Mouse (Mus musculus): ENCODE data around the gene Cyb5d2.

Gene Cyb5d2

DNA sequence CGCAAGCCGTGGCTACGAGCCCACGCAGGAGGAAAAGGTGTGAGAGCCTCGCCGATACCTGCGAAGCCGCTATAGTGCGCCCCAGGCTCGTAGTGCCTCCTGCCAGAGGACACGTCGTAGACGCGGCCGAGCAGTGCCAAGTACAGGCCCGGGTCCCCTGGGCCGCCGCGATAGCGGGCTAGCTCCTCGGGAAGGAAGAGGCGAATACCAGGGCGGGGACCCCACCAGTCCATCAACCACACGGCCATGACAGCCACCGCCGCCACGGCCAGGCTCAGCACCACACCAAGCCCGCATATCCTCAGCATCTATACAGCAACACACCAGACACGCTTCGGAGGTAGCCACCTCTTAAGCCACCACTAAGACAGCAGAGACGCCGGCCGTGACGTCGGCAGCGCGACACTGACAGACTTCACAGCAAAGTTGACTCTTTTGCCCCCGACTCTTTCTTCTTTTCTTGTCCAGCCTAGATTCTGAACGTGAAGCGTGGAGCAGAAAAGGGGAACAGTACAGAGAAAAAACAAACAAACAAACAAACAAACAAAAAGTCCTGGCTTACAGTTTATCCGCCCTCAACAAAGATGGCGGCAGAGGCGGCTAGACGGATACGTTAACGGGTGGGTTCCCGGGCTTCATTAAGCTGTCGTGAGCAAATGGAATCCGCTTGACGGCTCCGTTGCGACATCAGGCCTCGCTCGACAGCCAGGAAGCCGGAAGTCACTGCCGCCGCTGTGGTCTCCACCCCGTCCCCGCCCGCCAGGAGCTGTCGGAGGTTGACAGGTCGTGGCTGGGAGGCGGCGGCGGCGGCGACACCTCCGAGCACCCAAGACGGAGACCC, at the start of gene Cyb5d2, which contains the start of gene Zzef1:
TSS of gene Cyb5d2 (minus strand) at position 688 of the 841 bp plus-strand sequence.
TSS of gene Zzef1 (plus strand) at position 772 of the 841 bp plus-strand sequence.
- peak; percentile 95 for DNase-seq (ENCODE audit: low spot score)

DNA sequence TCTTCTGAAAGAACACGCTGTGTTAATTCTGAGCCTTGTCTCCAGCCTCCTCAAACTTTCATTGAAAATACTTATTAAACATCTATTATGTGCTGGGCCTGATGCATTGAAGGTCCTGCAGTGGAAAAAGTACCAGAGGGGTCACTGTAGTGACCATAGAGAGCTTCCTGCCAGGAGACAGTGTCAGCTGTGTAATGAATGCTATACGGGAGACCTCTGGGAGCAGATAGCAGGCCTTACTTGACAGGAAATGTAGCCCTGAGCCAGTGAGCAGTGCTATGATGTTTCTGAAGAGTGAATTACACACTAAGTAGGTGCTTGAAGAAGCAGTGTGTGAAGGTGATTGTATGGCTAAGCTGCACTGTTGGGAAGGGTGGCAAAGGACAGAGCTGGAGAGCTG, 49.6 kb upstream of the Cyb5d2 start:
- DNase-seq (ENCODE audit: low spot score) = no peak

DNA sequence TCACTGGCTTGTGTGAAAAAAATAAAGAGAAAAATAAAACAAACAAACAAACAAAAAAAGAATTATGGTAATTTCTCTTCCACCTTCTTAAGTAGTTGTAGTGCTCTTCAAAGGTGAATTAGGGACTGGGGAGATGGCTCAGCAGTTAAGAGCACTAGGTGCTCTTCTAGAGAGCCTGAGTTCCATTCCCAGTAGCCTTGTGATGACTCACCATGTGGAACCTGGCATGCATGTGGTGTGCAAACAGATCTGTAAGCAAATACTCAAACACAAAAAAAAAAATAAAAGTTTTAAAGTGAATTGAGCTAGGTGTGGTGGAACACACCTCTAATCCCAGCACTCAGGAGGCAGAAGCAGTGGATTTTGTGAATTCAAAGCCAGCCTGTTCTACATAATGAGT, 47.6 kb upstream of the Cyb5d2 start:
- no peak for DNase-seq (ENCODE audit: low spot score)

DNA sequence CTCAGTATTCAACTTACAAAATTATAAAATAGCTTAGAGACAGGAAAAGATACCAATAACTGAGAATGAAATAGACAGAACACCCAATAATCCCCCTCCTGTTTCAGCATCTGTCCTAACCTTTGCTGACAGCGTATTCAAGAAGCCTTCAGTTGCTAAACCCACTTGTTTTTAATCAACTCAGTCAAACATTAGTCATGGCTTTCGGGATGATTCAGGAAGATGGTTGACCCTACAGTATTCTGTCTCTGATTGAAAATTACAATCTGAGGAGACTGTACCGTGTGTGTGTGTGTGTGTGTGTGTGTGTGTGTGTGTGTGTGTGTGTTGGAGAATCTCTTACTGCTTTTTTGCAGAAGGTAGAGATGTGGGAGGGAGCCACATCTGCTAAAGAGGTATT, 46.8 kb upstream of the Cyb5d2 start:
- no peak for DNase-seq (ENCODE audit: low spot score)

DNA sequence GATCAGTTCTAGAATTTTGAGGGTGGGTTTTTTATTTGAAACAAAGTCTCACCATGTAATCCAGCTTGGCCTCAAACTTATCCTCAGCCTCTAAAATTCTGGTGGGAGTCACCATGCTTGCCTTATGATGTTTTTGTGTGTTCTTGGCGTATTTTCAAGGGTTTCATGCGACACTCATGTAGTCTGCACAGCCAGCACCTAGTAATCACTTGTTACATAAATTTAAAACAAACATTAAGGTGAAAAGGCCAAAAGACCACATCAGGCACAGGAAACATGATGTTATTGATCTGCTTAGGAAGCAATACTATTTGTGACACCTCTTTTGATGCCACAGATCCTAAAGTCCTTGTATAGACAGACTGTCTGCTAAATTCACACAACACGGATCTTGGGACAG, 33.9 kb upstream of the Cyb5d2 start:
- DNase-seq (ENCODE audit: low spot score) = no peak

DNA sequence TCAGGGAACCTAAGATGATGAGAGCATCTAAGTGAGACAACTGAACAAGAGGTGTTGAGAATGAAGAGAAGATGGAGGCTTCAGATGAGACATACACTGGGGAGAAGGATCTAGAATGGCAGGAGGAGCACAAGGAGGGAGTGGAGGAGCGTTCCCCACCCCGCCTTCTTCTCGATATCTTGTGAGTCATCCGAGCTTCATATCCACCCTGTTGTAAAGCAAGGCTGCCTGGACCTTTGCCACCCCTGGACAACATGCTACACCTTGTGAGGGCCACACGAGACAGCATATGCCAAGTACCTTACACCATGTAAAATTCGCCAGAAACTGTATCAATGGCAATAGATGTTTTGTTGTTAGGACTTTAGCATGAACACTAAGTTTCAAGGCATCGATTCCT, 25.1 kb upstream of the Cyb5d2 start:
- DNase-seq (ENCODE audit: low spot score) = no peak

DNA sequence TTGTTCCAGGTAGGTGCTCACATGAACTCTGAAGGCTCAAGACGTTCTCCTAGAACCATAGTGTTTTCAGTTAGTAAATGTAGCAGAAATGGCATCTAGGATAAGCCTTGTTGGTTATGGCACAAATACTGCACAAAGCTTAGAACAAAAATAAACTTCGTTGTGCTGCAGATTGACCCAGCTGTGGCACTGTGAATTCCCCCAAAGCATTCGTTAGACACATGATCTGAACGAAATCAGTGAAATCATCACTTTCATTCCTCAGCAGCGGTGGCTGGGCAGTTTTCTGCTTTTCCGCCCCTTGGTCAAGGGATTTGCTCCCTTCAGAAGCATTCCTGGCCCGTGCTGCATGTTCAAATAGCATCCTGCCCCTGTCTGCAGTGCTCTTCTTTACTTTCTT, 22.1 kb upstream of the Cyb5d2 start:
- DNase-seq (ENCODE audit: low spot score) = no peak

DNA sequence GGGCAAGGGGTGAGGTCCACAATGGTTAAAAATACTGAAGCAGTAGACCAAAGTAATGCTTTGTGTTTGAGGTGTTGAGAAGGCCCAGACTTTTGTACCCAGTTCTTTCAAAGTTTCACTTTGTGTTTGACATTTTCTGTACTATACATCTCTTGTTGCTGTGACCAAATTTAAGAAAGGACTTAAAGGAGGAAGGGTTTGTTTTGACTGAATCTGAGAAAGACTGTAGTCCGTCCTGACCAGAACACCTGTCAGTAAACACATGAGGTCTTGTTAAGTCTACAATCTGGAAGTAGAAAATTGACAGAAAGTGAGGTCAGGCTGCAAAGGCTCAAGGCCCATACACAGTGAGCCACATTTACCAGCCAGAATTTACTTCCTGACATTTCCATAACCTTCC, 20.9 kb upstream of the Cyb5d2 start:
- DNase-seq (ENCODE audit: low spot score) = no peak

DNA sequence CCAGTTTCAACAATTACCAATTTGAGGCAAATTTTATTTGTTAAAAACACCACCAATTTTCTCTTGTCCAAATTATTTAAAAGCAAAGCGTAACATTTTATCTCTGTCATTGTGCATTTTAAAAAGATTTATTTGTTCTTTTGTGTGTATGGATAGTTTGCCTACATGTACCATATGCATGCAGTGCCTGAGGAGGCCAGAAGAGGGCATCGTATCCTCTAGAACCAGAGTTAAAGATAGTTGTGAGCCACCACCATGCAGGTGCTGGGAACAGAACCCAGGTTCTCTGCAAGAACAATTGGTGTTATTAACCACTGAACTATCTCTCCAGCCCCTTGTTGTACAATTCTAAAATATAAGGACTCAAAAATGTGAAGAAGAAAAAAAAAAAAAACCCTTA, 18.2 kb upstream of the Cyb5d2 start:
- peak; percentile 9 for DNase-seq (ENCODE audit: low spot score)

DNA sequence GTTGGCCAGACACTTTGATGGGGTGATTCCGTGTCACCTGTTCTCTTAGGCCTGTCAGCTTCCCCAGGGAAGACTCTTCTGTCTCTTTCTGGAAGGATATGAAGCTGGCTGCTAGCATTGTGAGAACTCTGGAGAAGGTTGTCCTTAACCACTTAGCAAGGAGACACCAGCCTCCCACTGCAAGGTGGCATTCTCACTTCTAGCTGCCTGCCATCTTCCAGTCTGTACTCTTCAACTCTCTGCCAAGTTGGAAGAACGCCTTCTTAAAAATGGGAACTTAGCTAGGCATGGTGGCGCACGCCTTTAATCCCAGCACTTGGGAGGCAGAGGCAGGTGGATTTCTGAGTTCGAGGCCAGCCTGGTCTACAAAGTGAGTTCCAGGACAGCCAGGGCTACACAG, 17.7 kb upstream of the Cyb5d2 start:
- no peak for DNase-seq (ENCODE audit: low spot score)

DNA sequence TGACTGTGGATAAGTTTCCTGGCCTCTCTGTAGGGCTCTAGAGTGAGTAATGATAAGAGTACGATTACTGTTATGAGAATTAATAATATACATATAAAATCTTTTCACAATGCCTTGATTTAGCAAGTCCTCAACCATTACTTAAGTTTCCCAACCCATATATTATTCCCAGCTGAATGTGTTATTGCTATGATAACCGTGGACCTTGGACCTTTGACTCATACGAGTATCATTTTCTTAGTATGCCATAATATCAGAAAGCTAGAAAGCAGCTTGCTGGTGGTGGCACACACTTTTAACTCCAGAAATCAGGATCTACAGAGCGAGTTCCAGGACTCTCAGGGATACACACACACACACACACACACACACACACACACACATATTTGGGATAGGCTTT, 12.1 kb upstream of the Cyb5d2 start:
- no peak for DNase-seq (ENCODE audit: low spot score)

DNA sequence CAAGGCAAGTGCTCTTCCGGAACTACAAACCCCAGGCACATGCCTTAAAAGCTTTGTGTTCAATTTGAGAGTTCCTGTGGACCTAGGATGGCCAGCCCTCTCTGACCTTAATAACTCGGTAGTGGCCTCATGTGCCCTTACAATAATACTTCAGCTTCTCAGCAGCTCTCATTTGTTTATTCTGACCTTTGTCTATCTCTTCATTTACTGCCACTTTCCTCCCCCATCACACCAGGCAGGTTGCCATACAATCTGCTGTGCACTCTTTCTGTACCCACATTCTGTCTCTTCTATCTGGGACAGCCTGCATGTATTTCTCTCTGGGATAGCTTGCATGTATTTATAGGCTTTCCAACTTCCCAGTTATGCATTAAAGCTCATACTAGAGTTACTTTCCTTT, 10.6 kb upstream of the Cyb5d2 start:
- no peak for DNase-seq (ENCODE audit: low spot score)

DNA sequence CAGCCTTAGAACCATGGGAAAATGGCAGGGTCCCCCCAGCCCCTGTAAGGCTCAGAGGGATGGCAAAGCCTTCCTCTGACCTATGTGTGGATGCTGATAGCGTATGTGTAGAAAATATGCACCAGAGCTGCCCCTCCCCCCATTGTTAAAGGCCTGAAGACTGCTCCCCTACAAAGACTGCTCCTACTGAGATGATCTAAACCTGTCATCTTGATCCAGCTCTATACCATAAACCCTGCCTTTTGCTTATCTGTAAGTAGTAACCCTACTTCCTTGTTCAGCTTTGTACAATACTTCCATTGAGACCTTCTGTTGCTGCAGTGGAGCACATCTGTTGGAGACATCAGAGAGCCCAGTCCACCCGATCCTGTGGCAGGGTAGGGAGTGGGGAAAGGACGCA, 9.3 kb upstream of the Cyb5d2 start:
- no peak for DNase-seq (ENCODE audit: low spot score)

DNA sequence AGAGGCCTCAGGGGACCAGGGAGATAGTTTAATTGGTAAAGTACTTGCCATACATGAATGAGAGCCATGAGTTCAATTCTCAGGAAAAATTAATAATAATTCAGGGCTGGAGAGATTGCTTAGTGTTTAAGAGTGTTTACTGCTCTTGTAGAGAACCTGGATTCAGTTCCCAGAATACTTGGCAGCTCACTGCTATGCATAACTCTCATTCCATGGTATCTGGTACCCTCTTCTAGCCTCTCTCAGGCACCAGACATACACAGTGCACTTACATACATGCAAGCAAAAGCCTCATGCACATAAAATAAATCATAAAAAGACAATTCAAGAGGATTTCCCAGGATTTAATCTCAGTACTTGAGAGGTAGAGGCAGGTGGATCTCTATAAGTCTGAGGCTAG, 8.6 kb upstream of the Cyb5d2 start:
- no peak for DNase-seq (ENCODE audit: low spot score)

DNA sequence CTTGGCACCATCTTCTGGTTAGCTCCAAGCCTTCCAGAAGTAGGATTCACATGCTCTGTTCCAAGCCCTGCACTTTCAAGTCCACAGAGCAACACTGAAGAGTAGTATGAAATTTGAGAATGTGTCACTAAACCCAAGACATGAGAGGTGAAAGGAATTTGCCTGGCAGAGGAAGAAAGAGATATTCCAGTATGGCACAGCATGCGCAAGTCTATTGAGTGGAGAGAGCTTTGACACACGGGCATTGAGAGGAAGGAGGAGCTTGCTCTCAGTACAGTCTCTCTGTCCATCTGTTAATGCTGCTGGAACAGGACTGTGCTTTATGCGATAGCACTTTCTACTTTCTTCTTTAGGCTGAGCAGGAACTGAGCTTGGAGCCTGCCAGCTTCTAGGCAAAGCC, 7.1 kb upstream of the Cyb5d2 start:
- DNase-seq (ENCODE audit: low spot score) = no peak

DNA sequence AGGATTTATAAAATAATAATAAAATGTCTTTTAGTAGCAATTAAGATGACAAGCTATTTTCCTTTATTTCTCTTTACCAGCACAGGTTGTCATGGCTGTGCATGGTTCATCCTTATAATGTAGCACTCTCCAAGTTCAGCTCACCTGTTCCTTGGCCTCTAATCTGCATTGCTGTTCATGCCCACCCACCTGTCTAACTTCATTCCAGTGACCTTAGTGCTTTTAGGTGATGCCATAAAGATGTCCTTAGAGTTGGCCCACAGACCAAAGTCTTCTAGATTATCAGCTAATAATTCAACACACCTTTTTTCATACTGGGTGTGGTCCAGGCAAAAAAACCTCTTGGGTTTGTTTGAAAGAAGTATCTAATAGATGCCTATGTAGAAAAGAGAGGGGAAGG, 5.2 kb upstream of the Cyb5d2 start:
- no peak for DNase-seq (ENCODE audit: low spot score)

DNA sequence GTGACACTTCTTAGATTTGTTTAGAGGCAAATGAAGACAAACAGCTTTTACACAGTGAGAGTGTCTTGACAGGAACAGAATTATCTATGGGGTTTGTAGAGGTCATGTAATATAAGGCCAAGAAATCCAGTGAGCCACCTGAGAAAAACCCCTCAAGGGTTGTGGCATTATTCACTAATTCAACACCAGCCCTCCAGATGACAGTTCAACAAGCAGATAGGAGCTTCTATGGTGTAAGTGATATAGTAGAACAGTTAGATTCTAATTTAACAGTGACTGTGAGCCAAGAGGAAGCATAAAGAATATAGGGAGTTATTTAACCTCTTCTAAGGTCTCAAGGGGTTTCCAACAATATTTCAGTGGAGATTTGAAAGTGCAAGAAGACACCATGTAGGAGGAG, 2.2 kb upstream of the Cyb5d2 start:
- no peak for DNase-seq (ENCODE audit: low spot score)

DNA sequence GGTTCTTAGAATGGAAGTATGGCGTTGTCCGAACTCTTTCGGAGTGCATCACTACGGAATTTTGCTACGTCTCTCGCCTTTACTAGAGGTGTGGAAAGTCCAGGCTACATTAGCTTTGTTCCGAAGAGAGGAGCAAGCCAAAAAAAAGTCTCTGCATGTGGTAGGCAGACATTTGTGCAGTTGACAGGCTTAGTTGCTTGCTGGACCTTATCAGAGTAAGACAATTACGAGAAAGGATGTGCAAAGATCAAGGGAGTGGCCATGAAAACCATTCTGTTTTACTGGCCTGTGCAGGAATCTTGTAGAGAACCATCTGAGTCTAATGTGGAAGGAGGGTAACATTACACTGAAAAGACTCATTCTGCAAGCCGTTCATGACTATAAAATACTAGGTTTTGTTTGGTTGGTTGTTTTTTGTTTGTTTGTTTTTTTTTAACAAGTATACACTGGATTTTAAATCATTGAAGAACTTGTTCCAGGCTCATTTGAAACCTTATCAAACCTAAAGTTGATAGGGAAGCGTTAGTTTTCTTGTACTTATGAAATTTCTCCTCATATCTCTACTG, 914 bp upstream of the Cyb5d2 start:
- DNase-seq (ENCODE audit: low spot score) = peak; percentile 42

DNA sequence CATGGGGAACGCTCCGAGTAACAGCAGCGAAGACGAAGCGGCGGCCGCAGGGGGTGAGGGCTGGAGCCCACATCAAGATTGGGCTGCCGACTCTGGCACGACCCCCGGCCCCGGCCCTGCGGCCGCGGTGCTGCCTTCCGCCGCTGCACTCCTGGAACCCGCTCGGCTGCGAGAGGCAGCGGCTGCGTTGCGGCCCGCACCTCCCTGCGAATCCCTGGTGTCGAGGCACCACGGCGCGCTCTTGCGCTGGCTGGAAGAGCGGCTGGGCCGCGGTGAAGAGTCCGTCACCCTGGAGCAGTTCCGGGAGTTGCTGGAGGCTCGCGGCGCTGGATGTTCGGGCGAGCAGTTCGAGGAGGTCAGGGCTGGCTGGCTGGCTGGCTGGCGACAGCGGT, 350 bp upstream of the Cyb5d2 start:
- no peak for DNase-seq (ENCODE audit: low spot score)

DNA sequence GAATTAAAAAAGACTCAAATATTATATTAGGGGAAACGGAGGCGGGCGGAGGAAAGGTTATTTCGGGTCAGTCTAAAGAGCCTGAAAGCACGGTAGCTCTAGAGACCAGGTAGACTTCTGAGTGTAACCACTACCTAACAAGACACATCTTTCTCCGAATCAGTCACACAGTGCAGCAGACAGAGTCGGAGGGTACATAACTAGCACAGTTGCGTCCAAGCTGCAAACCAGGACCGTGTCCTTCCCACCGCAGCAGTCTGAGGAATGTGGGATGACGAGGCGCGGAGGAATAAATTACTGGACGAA, 840 bp downstream of the Cyb5d2 start:
- no peak for DNase-seq (ENCODE audit: low spot score)

DNA sequence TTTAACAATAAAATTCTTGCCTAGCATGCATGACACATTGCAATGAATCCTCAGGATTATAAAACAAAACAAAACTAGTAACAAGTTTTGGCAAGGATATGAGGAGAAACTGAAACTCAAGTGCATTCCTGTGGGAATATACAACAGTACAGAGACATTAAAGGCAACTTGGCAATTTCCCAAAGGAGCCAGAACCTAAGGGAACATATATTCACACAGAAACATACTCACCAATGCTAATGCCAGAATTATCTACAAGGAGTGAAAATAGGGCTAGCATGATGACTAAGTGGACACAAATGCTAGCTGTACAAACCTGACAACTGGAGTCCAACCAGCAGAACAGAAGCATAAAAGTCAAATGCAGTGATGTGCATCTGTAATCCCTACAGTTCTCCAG, 3.9 kb downstream of the Cyb5d2 start:
- no peak for DNase-seq (ENCODE audit: low spot score)

DNA sequence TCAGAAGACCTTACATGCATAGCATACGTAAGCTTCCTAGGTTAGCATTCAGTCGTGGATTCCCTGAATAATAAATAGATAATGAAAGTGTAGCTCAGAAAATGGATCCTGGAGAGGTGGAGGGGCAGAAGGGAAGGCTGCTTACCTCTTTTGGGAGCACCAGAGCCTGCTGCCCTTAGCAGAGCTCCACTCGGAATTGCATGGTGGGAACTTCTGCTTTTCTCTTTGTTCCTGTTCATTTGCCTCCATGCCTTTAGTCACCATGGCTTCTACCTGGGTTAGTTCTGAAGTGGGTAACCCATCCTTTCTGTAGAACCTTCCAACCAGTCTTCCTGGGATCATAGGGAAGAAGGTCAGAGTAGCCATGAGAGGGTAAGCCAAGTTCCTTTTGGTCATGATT, 13.4 kb downstream of the Cyb5d2 start:
- DNase-seq (ENCODE audit: low spot score) = no peak

DNA sequence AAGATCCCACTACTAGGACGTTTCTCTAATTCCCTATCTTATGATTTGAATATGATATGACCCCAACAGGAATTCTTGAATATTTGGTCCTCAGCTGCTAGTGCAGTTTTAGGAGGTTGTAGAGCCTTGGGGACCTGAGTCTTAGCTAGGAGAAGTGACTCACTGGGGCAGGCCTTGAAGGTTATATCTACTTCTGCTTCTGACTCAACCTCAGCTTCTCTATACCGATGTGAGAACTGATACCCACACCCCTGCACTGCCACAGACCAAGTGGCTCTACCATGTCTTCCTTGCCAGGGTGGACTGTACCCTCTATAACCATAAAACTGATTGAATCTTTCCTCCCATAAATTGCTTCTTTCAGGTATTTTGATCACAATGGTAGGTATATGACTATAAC, 13.8 kb downstream of the Cyb5d2 start:
- DNase-seq (ENCODE audit: low spot score) = no peak

DNA sequence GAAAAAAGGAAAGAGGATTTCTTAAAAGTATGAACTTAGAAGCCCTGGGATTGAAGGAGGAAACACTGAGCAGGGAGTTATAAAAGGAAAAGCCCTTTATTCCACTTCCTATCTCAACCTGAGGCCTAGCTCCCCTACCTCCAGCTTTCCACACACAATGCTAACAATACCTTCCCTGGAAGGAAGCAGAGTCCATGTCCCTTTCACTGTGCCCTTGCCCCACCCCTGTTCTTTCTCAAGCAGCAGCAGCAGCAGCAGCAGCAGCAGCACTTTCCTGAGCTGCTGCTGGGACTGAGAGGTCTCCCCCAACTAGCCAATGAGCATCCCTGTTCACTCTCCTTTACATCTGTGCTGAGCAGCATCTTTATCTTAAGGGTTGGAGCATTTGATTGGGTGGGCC, 17.0 kb downstream of the Cyb5d2 start:
- no peak for DNase-seq (ENCODE audit: low spot score)

Measured in c-Kit-positive CD71-positive TER-119-positive erythroid progenitor cells, embryonic 14.5 days (primary cell).